Mouse (Mus musculus) liver, embryonic 14.5 days (tissue): ENCODE measurements at regions not wholly inside any gene's neighbourhood (a gene's known extent, or its start where the extent isn't known, plus 50 kb on each side); places are given as distances from the start of the nearest gene placed in this dataset.

ENCODE experiments used
- CTCF ChIP-seq: IDR thresholded peaks from 2 replicates; pipeline ENCODE4 v1.5.1; 2016; ENCODE audit warnings: antibody characterized with exemption, low read depth, control low read depth
- EP300 ChIP-seq: IDR thresholded peaks from 2 replicates; pipeline ENCODE4 v1.6.1; 2016; ENCODE audit warnings: antibody characterized with exemption, low read depth

- no peak for TF ChIP-seq EP300
- TF ChIP-seq CTCF, result no peak
These were observed 251.5 kb upstream of the Tram1l1 start for GRCm38 (mm10) chr3:124069182-124069581.
